Mouse (Mus musculus): ENCODE measurements around the gene Eef1akmt2. TPM values are rescaled to one million over a fixed set of nuclear protein-coding genes. Genes with fewer than 3 reads are reported as not detected.

Eef1akmt2 gene
- total and polyA plus RNA-seq, 3 experiments: 5.2 to 7.7 (median 7.7) TPM

DNA sequence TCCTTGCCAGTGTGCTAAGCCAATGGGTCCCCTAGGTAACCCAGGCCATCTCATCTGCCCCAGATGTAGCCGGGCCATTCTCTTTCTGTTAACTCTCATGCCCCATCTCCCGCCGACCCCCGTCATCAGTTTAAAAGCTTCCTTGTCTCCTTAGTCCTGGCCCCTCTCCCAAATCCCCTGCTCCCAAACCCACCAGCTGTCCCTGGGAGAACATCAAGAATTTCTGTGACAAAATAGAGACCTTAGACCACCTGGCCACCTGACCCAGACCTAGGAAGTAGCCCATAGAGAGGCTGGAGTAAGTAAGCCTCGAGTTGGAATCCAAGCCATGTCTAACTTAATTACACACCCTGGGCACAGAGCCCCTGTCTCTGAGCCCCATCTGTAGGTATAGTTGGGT, 37.7 kb upstream of the Eef1akmt2 start:
- intact Hi-C loops (cut with DNase I): no loop called here
- Histone ChIP-seq H3K9ac (ENCODE audit: low read depth, low read length) (no peak overlapping the region), H3K4me1 (ENCODE audit: control insufficient read depth, insufficient read depth, low read length) (peaks cover 6% of the 10 kb centered on the region; the same call in 1 of the 2 replicates), H3K27ac (no peak overlapping the region), H3K4me3 (no peak overlapping the region), H3K79me2 (replicated peaks; ENCODE audit: control insufficient read depth, insufficient read depth, low read length) (no peaks in the 10 kb centered on the region), H3K36me3 (ENCODE audit: control insufficient read depth, insufficient read depth, low read length) (no peaks in the 10 kb centered on the region), H3K27me3 (ENCODE audit: control insufficient read depth, insufficient read depth, low read length) (no peaks in the 10 kb centered on the region)
- WGBS: 92% methylated on average over 5 of the region's 5 CpGs
- DNase-seq: no peak
- no peak for TF ChIP-seq EP300 (IDR thresholded peaks at IDR 0.05; ENCODE audit: insufficient read depth, low read depth, low read length)
- no peak for TF ChIP-seq POLR2A (IDR thresholded peaks at IDR 0.05; ENCODE audit: insufficient read depth, low read depth, low read length)
- TF ChIP-seq CTCF (IDR thresholded peaks at IDR 0.05): no peak

DNA sequence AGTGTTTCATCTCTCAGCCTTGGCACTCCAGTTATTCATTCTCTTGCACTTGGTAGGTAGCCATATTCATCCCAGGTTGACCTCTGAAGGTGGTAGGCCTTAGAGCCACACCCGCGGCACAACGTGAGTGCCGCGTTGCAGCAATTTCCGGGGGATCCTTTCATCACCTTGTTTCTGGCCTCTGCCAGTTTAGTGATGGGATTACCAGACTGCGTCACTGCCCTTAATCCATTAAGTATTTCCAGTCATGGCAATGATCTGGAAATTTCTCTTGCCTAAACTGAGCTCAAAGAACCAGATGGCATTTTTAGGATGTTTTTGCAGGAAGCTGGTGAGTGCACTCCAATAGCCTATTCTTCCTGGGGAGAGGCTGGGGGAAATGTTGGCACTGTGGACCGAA, 37.2 kb upstream of the Eef1akmt2 start:
- Histone ChIP-seq H3K4me3 (no peak overlapping the region), H3K27ac (no peak overlapping the region), H3K79me2 (replicated peaks; ENCODE audit: control insufficient read depth, insufficient read depth, low read length) (no peaks in the 10 kb centered on the region), H3K9ac (ENCODE audit: low read depth, low read length) (no peak overlapping the region), H3K36me3 (ENCODE audit: control insufficient read depth, insufficient read depth, low read length) (no peaks in the 10 kb centered on the region), H3K4me1 (ENCODE audit: control insufficient read depth, insufficient read depth, low read length) (peaks cover 6% of the 10 kb centered on the region; the same call in 1 of the 2 replicates), H3K27me3 (ENCODE audit: control insufficient read depth, insufficient read depth, low read length) (no peaks in the 10 kb centered on the region)
- DNase-seq: peak in 1 of 2 experiments; percentile 8
- intact Hi-C loops (cut with DNase I): no loop called here
- TF ChIP-seq CTCF (IDR thresholded peaks at IDR 0.05) (no peak), EP300 (IDR thresholded peaks at IDR 0.05; ENCODE audit: insufficient read depth, low read depth, low read length) (no peak), POLR2A (IDR thresholded peaks at IDR 0.05; ENCODE audit: insufficient read depth, low read depth, low read length) (no peak)
- 94% methylated on average over 8 of the region's 8 CpGs for WGBS

DNA sequence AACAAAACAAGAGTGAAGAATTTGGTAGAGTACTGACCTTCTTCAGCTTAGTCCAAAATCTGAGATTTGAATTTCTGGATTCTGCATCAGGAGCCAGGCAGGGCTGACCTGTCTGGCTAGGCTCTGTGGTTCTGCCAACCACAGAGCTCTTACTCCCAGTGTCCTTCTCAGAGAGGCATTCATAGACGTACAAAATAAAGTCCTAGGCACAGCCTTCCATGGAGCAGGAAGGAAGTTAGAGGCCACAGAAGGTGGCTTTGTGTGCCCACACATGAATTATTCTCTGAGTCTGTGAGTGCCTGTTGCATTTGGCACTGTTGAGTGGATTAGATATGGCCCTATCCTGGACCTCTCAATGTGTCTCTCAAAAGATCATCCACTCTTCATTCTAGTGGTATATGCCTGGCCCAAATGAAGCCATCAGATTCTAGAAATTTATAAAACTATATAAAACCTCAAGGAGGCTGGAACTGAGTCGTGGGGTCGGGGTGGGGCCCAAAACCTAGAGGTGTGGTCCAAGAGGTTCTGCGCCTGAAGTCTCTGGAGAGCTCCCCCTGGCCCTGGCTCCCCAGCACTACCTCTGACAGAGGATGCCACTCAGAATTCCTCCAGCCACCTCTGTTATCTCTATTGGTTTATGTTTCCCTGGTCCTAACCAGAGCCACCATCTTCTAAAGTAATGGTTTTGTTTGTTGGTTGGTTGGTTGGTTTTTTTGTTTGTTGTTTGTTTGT, 36.2 kb upstream of the Eef1akmt2 start:
- H3K27ac ChIP-seq: no peak overlapping the region
- intact Hi-C loops (cut with DNase I): no loop called here
- 68% methylated on average over 4 of the region's 4 CpGs for WGBS

DNA sequence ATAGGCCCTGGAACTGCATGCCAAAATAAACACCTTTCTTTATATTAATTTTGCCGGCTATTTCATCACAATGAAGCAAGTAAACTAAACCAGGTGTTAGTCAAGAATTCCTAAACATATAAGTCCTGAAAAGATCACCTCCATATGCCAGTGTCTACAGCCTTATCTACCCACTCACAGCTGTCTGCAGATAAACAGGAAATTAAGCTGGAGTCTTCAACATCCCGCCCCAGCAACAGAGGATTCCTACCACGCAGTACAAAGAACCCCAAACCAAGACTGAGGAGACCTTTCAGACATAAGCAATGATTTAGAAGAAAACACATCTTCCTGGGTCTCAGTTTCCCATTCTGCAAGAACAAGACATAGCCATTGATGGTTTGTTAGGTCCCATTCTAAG, 35.6 kb upstream of the Eef1akmt2 start:
- Histone ChIP-seq H3K4me1 (ENCODE audit: control insufficient read depth, insufficient read depth, low read length) (peaks cover 6% of the 10 kb centered on the region; the same call in 1 of the 2 replicates), H3K9ac (ENCODE audit: low read depth, low read length) (no peak overlapping the region), H3K79me2 (replicated peaks; ENCODE audit: control insufficient read depth, insufficient read depth, low read length) (no peaks in the 10 kb centered on the region), H3K36me3 (ENCODE audit: control insufficient read depth, insufficient read depth, low read length) (no peaks in the 10 kb centered on the region), H3K27ac (no peak overlapping the region), H3K4me3 (no peak overlapping the region), H3K27me3 (ENCODE audit: control insufficient read depth, insufficient read depth, low read length) (no peaks in the 10 kb centered on the region)
- no peak for TF ChIP-seq POLR2A (IDR thresholded peaks at IDR 0.05; ENCODE audit: insufficient read depth, low read depth, low read length)
- no peak for TF ChIP-seq EP300 (IDR thresholded peaks at IDR 0.05; ENCODE audit: insufficient read depth, low read depth, low read length)
- no peak for TF ChIP-seq CTCF (IDR thresholded peaks at IDR 0.05)
- no peak for DNase-seq
- intact Hi-C loops (cut with DNase I): no loop called here
- WGBS: 34% methylated on average over 3 of the region's 3 CpGs

More for the DNA sequence above, 36.2 kb upstream of the Eef1akmt2 start:
- Histone ChIP-seq H3K79me2 (replicated peaks; ENCODE audit: control insufficient read depth, insufficient read depth, low read length) (no peaks in the 10 kb centered on the region), H3K27me3 (ENCODE audit: control insufficient read depth, insufficient read depth, low read length) (no peaks in the 10 kb centered on the region), H3K36me3 (ENCODE audit: control insufficient read depth, insufficient read depth, low read length) (no peaks in the 10 kb centered on the region), H3K4me1 (ENCODE audit: control insufficient read depth, insufficient read depth, low read length) (peaks cover 6% of the 10 kb centered on the region; the same call in 1 of the 2 replicates), H3K4me3 (no peak overlapping the region), H3K9ac (ENCODE audit: low read depth, low read length) (no peak overlapping the region)
- TF ChIP-seq EP300 (IDR thresholded peaks at IDR 0.05; ENCODE audit: insufficient read depth, low read depth, low read length) (no peak), CTCF (IDR thresholded peaks at IDR 0.05) (no peak), POLR2A (IDR thresholded peaks at IDR 0.05; ENCODE audit: insufficient read depth, low read depth, low read length) (no peak)
- peak in 1 of 2 experiments; percentile 3 for DNase-seq

DNA sequence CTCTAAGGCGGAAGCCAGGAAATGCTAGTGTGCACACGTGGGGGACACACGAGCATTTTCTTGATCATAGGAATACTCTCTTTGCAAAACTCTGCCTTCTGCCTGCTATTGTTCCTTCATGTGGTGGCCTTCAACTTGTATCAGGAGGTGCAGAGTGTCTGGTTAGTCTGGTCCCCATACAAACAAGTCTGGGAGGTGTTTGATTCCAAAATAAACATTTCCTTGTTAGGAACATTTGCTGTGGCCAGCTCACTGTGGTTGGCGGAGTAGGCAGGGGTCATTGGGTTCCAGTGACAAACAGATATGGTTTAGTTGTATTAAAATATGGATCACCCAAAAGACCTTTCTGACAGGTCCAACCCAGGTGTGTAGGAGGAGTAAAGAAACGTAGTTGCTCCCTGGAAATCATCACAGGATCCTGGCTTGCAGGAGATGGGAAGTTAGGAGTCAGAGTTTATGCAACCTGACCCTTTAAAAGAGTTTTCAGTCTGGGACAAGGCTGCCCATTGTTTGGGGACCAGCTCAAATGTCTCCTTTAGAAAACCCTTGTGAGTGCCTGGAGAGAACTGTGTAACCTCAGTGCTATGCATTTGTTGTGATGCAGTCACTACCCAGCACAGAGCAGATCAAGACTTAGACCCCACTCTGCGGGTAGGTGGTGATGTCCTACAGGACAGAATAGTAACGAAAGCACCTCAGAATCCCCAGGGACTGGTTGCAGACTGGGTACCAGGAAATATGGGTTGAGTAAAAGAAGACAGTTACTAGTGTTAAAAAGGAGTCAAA, 34.7 kb upstream of the Eef1akmt2 start:
- H3K27ac ChIP-seq: no peak overlapping the region
- no peak overlapping the region for H3K9ac ChIP-seq (ENCODE audit: low read depth, low read length)
- no peak for DNase-seq
- 53% methylated on average over 7 of the region's 7 CpGs for WGBS
- no peaks in the 10 kb centered on the region for H3K36me3 ChIP-seq (ENCODE audit: control insufficient read depth, insufficient read depth, low read length)
- intact Hi-C loops (cut with DNase I): no loop called here
- no peaks in the 10 kb centered on the region for H3K79me2 ChIP-seq (replicated peaks; ENCODE audit: control insufficient read depth, insufficient read depth, low read length)
- H3K27me3 ChIP-seq (ENCODE audit: control insufficient read depth, insufficient read depth, low read length): no peaks in the 10 kb centered on the region
- H3K4me1 ChIP-seq (ENCODE audit: control insufficient read depth, insufficient read depth, low read length): peaks cover 2% of the 10 kb centered on the region; the same call in 1 of the 2 replicates
- no peak overlapping the region for H3K4me3 ChIP-seq
- TF ChIP-seq CTCF (IDR thresholded peaks at IDR 0.05) (no peak), EP300 (IDR thresholded peaks at IDR 0.05; ENCODE audit: insufficient read depth, low read depth, low read length) (no peak), POLR2A (IDR thresholded peaks at IDR 0.05; ENCODE audit: insufficient read depth, low read depth, low read length) (no peak)
